Mouse (Mus musculus) stomach, embryonic 14.5 days (tissue): ENCODE measurements around the gene Iffo1. TPM values are rescaled to one million over a fixed set of nuclear protein-coding genes. Genes with fewer than 3 reads are reported as not detected.
A peak's percentile ranks its signal among the peaks of the same experiment; 100 is the strongest.

ENCODE experiments used
- ATAC-seq: fragments of 200-750 bp; cut with Nextera tagmentation; 2 replicates; pipeline ENCODE4 v1.8.0; 2017; ENCODE audit warnings: low read depth, moderate TSS enrichment; ENCODE audit not compliant: insufficient number of reproducible peaks, insufficient read depth, low FRiP score
- H3K27ac ChIP-seq: fragments of 300-500 bp; sonication (generic); 2 replicates; pipeline ENCODE4 v1.5.1; 2014; ENCODE audit warnings: mild to moderate bottlenecking, low read length, moderate library complexity, mixed read lengths
- H3K27me3 ChIP-seq: fragments of 300-500 bp; sonication (generic); 2 replicates; pipeline ENCODE4 v1.6.1; 2014; ENCODE audit warnings: low read length, control low read depth, mixed read lengths; ENCODE audit not compliant: control insufficient read depth, insufficient read depth
- H3K36me3 ChIP-seq: fragments of 300-500 bp; sonication (generic); 2 replicates; pipeline ENCODE4 v1.6.1; 2014; ENCODE audit warnings: mild to moderate bottlenecking, control low read depth, low read length, moderate library complexity, mixed read lengths; ENCODE audit not compliant: control insufficient read depth, insufficient read depth
- H3K4me1 ChIP-seq: fragments of 300-500 bp; sonication (generic); 2 replicates; pipeline ENCODE4 v1.6.1; 2014; ENCODE audit warnings: low read length, control low read depth, mixed read lengths; ENCODE audit not compliant: control insufficient read depth, insufficient read depth
- H3K4me2 ChIP-seq: fragments of 300-500 bp; sonication (generic); replicated peaks from 2 replicates; pipeline ENCODE4 v1.6.1; 2014; ENCODE audit warnings: low read depth, low read length, control low read depth
- H3K4me3 ChIP-seq: fragments of 300-500 bp; sonication (generic); 2 replicates; pipeline ENCODE4 v1.5.1; 2014; ENCODE audit warnings: low read depth, low read length, control low read depth
- H3K9ac ChIP-seq: fragments of 300-500 bp; sonication (generic); replicated peaks from 2 replicates; pipeline ENCODE4 v1.6.1; 2014; ENCODE audit warnings: low read depth, mild to moderate bottlenecking, control low read depth, low read length, moderate library complexity, mixed read lengths
- H3K9me3 ChIP-seq: fragments of 300-500 bp; sonication (generic); 2 replicates; pipeline ENCODE4 v1.6.1; 2016; ENCODE audit warnings: low read depth, low read length, control low read depth; ENCODE audit not compliant: control insufficient read depth
- WGBS: fragments of 180-500 bp; shearing (Covaris S2); extraction: QIAGEN DNeasy Blood & Tissue Kit; methylation state at CpG from one replicate; pipeline ENCODE4 v1.1.7; 2014; 5-methylcytosine and 5-hydroxymethylcytosine counted together
- polyA plus RNA-seq: library from polyadenylated mRNA; unstranded; fragments of >200 nt; fragmentation: Nextera tagmentation; extraction: Ambion mirVana; gene quantifications from 2 replicates; pipeline ENCODE4 v1.2.1, GENCODE M21; 2014

The Iffo1 gene
- polyA plus RNA-seq, 1 experiment from 2014 or later, result 7.4 TPM

GRCm38 (mm10) chr6:125101444-125101843 is 43.6 kb upstream of the Iffo1 start:
- Histone ChIP-seq H3K4me3 (no peak overlapping the region), H3K27me3 (no peaks in the 10 kb centered on the region), H3K4me1 (peaks cover 23% of the 10 kb centered on the region), H3K27ac (no peak overlapping the region), H3K36me3 (peaks cover 79% of the 10 kb centered on the region), H3K4me2 (no peak overlapping the region), H3K9ac (no peak overlapping the region), H3K9me3 (no peaks in the 10 kb centered on the region)
- no peak for ATAC-seq
- 73% methylated on average over 9 of the region's 9 CpGs for WGBS

- no peak overlapping the region for H3K9ac ChIP-seq
- H3K4me1 ChIP-seq, result peaks cover 7% of the 10 kb centered on the region
- peaks cover 94% of the 10 kb centered on the region for H3K36me3 ChIP-seq
- H3K4me3 ChIP-seq, result no peak overlapping the region
- H3K4me2 ChIP-seq, result no peak overlapping the region
- H3K27me3 ChIP-seq, result no peaks in the 10 kb centered on the region
- peak; percentile 51; the same call in 1 of the 2 replicates for ATAC-seq
- no peaks in the 10 kb centered on the region for H3K9me3 ChIP-seq
- no peak overlapping the region for H3K27ac ChIP-seq
- 79% methylated on average over 4 of the region's 4 CpGs for WGBS
These were observed 40.8 kb upstream of the Iffo1 start for GRCm38 (mm10) chr6:125104223-125104622.

GRCm38 (mm10) chr6:125107705-125108104 is 37.3 kb upstream of the Iffo1 start:
- no peak overlapping the region for H3K4me2 ChIP-seq
- ATAC-seq, result no peak
- no peaks in the 10 kb centered on the region for H3K4me1 ChIP-seq
- H3K4me3 ChIP-seq, result no peak overlapping the region
- H3K27me3 ChIP-seq, result no peaks in the 10 kb centered on the region
- H3K27ac ChIP-seq, result no peak overlapping the region
- no peaks in the 10 kb centered on the region for H3K9me3 ChIP-seq
- 86% methylated on average over 2 of the region's 2 CpGs for WGBS
- peaks cover 92% of the 10 kb centered on the region for H3K36me3 ChIP-seq
- no peak overlapping the region for H3K9ac ChIP-seq

- Histone ChIP-seq H3K36me3 (peaks cover 96% of the 10 kb centered on the region), H3K9ac (no peak overlapping the region), H3K27ac (no peak overlapping the region), H3K27me3 (no peaks in the 10 kb centered on the region), H3K4me1 (no peaks in the 10 kb centered on the region), H3K4me3 (no peak overlapping the region), H3K4me2 (no peak overlapping the region), H3K9me3 (no peaks in the 10 kb centered on the region)
- 77% methylated on average over 14 of the region's 14 CpGs for WGBS
- ATAC-seq, result no peak
These were observed 35.7 kb upstream of the Iffo1 start for GRCm38 (mm10) chr6:125109371-125109770.

GRCm38 (mm10) chr6:125110927-125111326 is 34.1 kb upstream of the Iffo1 start:
- Histone ChIP-seq H3K36me3 (peaks cover 92% of the 10 kb centered on the region), H3K9me3 (no peaks in the 10 kb centered on the region), H3K4me1 (no peaks in the 10 kb centered on the region), H3K4me2 (no peak overlapping the region), H3K27me3 (no peaks in the 10 kb centered on the region), H3K4me3 (no peak overlapping the region), H3K27ac (no peak overlapping the region), H3K9ac (no peak overlapping the region)
- WGBS, result 96% methylated on average over 7 of the region's 7 CpGs
- no peak for ATAC-seq

GRCm38 (mm10) chr6:125112553-125112952 is 32.5 kb upstream of the Iffo1 start:
- no peaks in the 10 kb centered on the region for H3K9me3 ChIP-seq
- WGBS, result 92% methylated on average over 11 of the region's 11 CpGs

GRCm38 (mm10) chr6:125119387-125119786 is 25.7 kb upstream of the Iffo1 start:
- WGBS, result 94% methylated on average over 8 of the region's 8 CpGs
- Histone ChIP-seq H3K9ac (no peak overlapping the region), H3K27me3 (no peaks in the 10 kb centered on the region), H3K36me3 (peaks cover 89% of the 10 kb centered on the region), H3K4me2 (no peak overlapping the region), H3K4me3 (no peak overlapping the region), H3K27ac (no peak overlapping the region), H3K9me3 (no peaks in the 10 kb centered on the region), H3K4me1 (no peaks in the 10 kb centered on the region)
- no peak for ATAC-seq

More at GRCm38 (mm10) chr6:125112553-125112952, 32.5 kb upstream of the Iffo1 start:
- ATAC-seq, result no peak
- Histone ChIP-seq H3K4me2 (no peak overlapping the region), H3K9ac (no peak overlapping the region), H3K4me3 (no peak overlapping the region), H3K27ac (no peak overlapping the region), H3K27me3 (no peaks in the 10 kb centered on the region), H3K36me3 (peaks cover 91% of the 10 kb centered on the region), H3K4me1 (no peaks in the 10 kb centered on the region)

GRCm38 (mm10) chr6:125128724-125129123 is 16.3 kb upstream of the Iffo1 start:
- WGBS, result 87% methylated on average over 12 of the region's 12 CpGs

GRCm38 (mm10) chr6:125129710-125130402 is 15.2 kb upstream of the Iffo1 start:
- Histone ChIP-seq H3K36me3 (peaks cover 62% of the 10 kb centered on the region), H3K9me3 (no peaks in the 10 kb centered on the region), H3K27me3 (no peaks in the 10 kb centered on the region), H3K4me2 (no peak overlapping the region), H3K4me3 (no peak overlapping the region), H3K27ac (no peak overlapping the region), H3K4me1 (0 out of 2 replicates have a peak, but pooled peaks cover 2% of the 10 kb centered on the region), H3K9ac (no peak overlapping the region)
- ATAC-seq, result no peak
- WGBS, result 86% methylated on average over 20 of the region's 20 CpGs

More at GRCm38 (mm10) chr6:125128724-125129123, 16.3 kb upstream of the Iffo1 start:
- Histone ChIP-seq H3K4me3 (no peak overlapping the region), H3K27ac (no peak overlapping the region), H3K4me1 (0 out of 2 replicates have a peak, but pooled peaks cover 2% of the 10 kb centered on the region), H3K4me2 (no peak overlapping the region), H3K36me3 (peaks cover 62% of the 10 kb centered on the region), H3K9ac (no peak overlapping the region), H3K9me3 (no peaks in the 10 kb centered on the region), H3K27me3 (no peaks in the 10 kb centered on the region)
- ATAC-seq, result no peak
